Mouse (Mus musculus): Measurements from ENCODE around the gene Ddc.

Gene Ddc

DNA sequence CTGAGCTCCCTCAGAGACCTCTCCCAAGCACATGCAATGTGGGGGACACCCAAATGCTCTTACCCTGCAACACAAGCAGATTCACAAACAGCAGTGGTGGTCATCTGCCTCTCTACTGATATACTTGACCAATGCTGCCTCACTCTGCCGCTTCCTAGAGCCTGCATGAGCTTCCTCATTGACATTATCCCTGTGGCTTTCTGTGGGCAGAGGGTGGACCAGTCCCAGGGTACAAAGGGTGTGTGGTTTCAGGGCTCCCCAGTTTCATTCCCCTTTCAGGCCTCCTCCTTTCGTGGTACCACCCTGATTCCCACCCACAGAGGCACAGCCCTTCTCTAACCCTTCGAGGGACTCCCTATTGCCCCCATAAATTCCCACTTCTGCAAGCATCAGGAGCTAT is 120.7 kb downstream of the Ddc start:
- no peak for DNase-seq

DNA sequence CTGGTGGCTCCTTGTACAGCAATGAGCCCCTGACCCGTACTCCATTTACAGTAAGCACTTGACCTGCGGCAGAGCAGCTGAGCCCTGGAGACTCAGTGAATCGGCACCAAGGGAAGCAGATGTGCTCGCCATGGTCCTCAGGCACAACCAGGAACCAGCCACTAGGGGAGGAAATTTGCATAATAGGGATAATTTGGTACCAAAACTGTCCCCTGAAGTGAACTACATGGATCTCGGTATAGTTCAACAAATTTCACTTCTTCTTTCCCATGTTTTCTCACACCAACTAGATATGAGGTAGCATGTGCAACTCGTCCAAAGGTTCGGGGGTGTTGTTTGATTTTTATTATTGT is 121.1 kb downstream of the Ddc start:
- no peak for DNase-seq

DNA sequence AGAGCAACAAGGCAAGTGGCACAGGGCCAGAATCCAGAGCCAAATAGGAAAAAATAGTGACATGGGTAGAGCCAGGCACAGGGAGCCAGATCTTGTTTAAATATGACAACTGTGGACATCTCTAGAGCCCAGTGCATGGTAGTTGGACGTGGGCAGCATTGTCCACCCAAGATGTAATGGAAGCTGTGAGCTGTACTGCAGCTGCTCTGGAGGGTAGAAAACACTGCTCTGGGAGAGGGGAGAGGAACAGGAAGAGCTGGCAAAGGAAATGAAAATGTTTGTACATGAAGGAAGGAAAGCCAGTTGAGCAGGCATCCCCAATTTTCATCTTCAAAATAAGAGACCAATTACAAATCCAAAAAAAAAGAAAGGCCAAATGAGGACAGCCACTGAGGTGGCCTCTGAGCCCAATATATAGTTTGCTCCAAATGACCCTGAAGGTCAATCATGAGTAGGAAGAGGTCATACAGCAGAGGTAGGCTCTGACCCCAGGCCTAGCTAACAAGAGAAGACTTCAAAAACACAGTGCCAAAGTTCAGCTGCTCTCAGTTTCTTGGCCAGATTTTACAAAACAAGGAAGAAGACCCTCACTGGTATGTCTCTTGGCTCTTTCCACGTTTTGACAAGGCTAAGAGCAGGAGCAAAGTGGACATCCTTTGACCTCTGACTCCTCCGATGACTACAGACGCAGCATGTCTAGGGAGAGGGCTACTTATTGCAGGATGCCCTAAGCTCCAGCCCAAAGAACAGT is 121.7 kb downstream of the Ddc start:
- DNase-seq, result no peak

DNA sequence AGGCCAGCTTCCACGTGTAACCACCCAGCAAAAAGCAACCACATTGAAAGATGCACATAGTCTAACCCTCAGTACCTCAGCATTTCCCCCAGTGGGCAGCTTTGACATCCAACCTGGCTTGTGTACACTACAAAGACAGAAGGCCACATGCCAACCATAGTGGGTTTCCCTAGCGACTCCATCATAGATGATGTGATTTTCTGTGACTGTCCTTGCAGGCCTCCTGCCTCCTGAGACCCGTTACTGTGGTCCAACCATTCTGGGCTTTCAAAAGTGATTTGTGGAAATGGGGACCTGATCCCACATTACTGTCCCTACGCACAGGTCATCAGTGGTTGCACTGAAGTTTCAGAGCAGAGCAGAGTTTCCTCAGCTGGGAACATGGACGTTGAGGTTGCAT is 123.1 kb downstream of the Ddc start:
- no peak for DNase-seq

DNA sequence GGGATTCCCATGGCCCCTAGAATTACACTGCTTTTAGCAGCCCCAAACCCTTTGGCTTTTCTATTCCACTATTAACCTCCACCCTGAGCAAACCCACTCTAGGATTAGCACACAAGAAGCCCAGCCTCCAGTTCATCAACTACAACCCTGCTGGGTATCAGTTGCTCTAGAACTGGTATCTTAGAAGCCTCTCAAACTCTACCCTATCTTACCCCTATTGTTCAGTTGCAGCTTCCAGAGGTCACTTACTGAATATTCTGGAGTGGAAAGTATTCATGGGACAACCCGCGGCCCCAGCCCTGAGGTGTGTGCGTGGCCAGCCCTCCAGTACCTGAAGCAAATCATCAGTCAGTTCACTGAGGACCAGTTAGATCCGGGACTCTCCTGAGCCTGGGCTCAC is 123.6 kb downstream of the Ddc start:
- DNase-seq, result no peak

DNA sequence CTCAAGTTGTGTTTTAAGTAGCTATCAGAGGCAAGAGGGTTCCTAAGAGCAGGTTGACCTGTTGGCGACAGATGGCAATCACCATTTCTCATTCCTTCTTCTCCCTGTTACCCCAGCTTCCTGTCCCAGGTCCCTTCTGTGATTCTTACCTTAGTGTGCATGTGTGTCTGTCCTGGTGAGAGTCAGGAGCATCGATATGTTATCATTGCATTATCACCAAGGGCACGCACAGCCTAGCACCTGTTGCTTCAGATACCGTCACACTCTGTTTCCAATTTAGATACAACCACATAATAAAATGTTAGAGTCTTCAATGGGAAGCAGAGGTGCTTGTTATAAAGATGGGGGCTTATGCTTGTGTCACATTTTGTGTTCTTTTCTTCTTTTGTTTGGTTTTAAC is 125.7 kb downstream of the Ddc start:
- DNase-seq, result no peak

DNA sequence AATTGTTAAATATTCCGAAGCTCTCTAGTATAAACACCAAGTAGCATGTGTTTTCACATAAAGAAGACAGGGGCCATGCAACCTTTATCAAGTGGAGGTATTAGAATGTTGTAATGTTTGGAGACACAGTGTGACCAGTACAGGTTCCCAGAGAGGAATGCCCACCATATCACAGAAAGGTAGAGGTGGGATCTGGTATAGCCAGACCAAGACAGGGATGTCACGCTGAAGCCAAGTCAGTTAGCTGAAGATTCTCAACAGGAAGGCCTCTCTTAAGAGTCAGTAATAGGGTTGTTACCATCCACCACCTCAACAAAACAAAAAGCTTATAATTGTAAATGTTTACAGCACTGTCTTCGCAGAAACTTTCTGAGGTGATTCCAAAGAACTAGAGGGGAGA is 127.3 kb downstream of the Ddc start:
- no peak for DNase-seq

DNA sequence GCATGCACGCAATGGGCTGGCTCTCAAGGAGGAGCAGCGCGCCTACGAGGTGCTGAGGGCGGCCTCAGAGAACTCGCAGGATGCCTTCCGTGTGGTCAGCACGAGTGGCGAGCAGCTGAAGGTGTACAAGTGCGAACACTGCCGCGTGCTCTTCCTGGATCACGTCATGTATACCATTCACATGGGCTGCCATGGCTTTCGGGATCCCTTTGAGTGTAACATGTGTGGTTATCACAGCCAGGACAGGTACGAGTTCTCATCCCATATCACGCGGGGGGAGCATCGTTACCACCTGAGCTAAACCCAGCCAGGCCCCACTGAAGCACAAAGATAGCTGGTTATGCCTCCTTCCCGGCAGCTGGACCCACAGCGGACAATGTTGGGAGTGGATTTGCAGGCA is 128.7 kb downstream of the Ddc start:
- no peak for DNase-seq

DNA sequence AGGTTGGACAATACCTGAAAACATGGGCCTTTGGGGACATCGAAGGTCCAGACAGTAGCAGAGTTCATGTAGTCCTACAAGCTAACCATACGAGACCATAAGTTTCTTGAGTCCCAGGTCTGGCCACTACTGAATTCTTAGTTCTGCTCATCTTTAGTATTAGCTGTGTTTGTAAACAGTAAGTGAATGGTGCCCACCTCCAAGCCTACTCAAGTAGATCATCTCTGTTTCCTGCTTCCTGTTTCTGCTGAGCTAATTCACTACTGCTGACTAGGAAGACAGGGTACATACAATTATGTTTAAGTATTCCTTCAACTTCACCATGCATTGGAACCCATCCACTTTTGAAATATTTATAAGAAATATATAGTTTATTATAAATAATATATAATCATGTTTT is 129.9 kb downstream of the Ddc start:
- no peak for DNase-seq

DNA sequence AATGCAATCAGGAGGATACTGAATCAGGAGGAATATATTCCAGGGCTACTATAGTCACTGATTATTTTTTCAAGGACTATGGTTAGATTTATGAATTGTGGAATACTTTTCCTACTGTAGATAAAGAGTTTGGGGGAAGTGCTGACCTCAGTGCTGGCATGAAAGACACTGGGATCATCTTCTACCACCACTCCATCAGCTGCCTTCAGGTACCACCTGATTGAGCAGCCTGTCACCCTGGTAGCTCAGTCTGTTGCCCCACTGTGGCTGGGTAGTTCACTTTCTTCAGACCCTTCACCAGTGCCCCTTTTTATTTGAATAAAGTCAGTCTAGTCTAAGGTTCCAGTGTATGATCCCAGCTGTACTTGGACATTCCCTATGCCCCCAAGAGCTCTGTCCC is 131.2 kb downstream of the Ddc start:
- DNase-seq, result no peak

DNA sequence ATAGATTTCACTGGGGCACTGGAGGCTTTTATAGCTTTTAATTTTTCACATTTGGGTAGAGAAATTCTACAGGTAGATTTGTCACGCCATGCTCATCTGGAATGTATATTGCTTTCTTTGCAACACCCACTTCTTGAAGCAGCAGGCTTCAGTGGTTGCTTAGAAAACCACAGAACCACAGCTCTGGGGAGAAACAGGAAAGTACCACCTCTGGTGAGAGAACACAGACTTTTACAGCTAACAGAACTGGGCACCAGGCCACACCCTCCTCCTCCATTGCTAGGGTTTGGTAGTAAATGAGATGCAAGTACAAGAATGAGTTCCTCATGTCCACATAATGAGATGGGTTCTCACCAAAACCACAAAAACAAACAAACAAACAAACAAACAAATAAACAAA is 131.8 kb downstream of the Ddc start:
- DNase-seq, result no peak

DNA sequence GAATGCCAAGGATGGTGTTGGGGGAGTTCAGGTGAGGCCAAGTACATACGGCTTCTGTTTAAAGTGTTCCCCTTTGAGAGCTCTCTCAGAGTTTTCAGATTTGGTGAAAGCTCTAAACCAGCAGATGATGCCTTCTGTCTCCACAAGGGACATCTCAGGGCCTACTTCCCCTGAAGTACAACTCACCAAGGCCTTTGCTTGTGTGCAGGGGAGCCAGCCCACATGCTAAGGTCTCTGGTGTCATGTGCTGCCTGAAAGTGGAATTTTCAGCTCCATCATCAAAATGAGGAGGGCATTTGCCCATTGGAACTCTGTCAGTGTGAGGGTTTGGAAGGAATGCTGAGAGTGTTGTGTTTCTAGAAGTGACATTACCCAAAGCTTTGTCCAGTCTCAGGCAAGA is 132.5 kb downstream of the Ddc start:
- no peak for DNase-seq
